ENCODE assay signal across 15 mouse cellular contexts in the genomic region with DNA sequence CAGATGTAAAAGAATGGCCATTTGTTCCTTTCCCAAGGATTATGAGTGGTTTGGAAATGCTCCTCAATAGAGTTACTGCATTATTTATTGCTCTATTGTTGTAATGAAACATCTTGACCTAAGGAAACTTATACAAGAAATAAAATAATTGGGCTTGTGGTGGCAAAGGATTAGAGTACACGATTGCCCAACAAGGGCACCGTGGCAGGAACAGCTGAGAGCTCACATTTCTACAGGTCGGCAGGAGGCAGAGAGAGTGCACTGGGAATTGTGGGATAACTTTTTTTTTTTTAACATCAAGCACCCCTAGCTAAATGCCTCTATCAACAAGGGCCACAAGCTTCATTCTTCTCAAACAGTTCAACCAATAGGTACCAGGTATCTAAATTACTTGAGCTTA.
"Had no signal": no experiment of that assay in that cellular context is flagged by ENCODE, and none has a peak within 500 bp of the region (broad histone marks: within the 10 kb centered on the region; RNA-seq: fewer than 3 reads in every experiment).

No protein-coding gene starts in this region.

- H3K4me1 ChIP-seq: neural tube, embryonic 15.5 days; stomach, embryonic 15.5 days had no signal

- H3K27ac ChIP-seq: neural tube, embryonic 15.5 days; stomach, embryonic 15.5 days; stomach, postnatal 0 days had no signal

- H3K4me3 ChIP-seq: neural tube, embryonic 15.5 days; stomach, embryonic 15.5 days had no signal

- H3K36me3 ChIP-seq: neural tube, embryonic 15.5 days; stomach, embryonic 15.5 days had no signal

- DNase-seq: retina, postnatal 1 day; right cerebral cortex, adult 18-20 months; right cerebral cortex, postnatal 14 days; right cerebral cortex, postnatal 25 days; right cerebral cortex, postnatal 4 days; spleen, adult 18-20 months; thymus, adult 18-20 months; thymus, adult 2 months; thymus, postnatal 14 days; thymus, postnatal 25 days; thymus, postnatal 36 days; thymus, postnatal 4 days had no signal

- H3K9ac ChIP-seq: neural tube, embryonic 15.5 days; stomach, embryonic 15.5 days had no signal

- H3K4me2 ChIP-seq: neural tube, embryonic 15.5 days; stomach, embryonic 15.5 days had no signal

- H3K27me3 ChIP-seq: neural tube, embryonic 15.5 days; stomach, embryonic 15.5 days had no signal

- H3K9me3 ChIP-seq: neural tube, embryonic 15.5 days; stomach, embryonic 15.5 days had no signal
